Mouse (Mus musculus): ENCODE measurements around the gene Micu1. TPM values are rescaled to one million over a fixed set of nuclear protein-coding genes. Genes with fewer than 3 reads are reported as not detected.
A peak's percentile ranks its signal among the peaks of the same experiment; 100 is the strongest.

Micu1 gene
- total RNA-seq, 1 experiment from 2014 or later: 59.9 TPM

DNA sequence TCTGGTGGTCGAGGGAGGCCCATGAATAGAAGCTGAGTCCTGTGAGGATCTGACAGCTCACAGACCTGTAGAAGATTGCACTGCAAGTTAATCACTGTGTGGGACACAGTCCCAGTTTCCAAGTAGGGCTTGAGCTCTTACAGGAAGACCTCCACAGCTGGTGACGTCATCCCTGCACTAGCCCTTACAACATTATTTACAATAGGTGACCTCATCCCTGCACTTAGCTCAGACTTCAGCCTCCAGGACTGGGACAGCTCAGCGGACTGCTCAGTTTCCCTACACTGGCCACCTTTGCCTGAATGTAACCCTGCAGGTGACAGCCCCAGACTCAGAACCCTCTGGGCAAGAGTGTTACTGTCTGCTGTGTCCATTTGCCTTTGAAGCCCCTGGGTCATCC is 75.0 kb downstream of the Micu1 start:
- peak; percentile 19 for DNase-seq

DNA sequence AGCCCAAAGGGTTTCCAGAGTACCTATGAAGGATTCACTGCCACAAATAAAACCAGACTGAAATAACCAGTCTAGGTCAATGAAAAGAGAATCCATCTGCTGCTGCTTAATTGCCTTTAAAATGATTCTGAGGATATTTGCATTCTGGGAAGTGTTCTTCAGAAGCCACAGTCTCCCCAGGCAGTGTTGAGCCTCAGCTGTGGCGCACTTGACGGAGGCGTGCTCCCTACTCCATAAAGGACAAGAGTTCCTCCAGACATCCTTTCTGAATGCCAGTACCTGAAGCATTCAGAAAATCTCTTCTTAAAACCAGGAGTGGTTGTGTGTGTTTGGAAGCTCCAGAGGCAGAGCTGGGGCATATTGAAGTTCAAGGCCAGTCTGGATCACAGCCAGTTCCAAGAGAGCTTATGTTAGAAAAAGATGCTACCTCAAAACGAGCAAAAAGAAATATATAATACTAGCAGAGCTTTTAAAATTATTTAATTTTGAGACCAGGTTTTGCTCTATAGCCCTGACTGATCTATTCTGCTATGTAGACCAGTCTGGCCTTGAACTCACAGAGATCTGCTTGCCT is 75.9 kb downstream of the Micu1 start:
- DNase-seq: peak; percentile 59

DNA sequence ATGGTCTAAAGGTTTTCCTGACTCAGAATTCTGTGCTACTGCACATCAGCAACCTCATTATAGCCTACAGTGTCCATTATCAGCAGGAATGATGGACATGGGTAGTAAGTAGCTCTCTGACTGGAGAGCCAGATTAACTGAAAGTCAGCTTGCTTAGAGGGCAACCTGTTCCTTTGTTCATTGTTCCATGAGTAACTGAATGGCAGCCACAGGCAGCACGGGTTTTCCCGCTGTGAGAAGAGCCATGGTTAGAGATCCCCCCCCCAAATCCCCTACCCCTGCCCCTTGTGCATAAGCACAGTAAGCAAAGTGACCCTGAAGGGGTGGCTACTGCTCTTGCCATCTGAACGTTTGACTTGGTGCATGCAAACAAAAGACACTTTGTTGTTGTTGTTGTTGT is 78.4 kb downstream of the Micu1 start:
- DNase-seq: no peak

DNA sequence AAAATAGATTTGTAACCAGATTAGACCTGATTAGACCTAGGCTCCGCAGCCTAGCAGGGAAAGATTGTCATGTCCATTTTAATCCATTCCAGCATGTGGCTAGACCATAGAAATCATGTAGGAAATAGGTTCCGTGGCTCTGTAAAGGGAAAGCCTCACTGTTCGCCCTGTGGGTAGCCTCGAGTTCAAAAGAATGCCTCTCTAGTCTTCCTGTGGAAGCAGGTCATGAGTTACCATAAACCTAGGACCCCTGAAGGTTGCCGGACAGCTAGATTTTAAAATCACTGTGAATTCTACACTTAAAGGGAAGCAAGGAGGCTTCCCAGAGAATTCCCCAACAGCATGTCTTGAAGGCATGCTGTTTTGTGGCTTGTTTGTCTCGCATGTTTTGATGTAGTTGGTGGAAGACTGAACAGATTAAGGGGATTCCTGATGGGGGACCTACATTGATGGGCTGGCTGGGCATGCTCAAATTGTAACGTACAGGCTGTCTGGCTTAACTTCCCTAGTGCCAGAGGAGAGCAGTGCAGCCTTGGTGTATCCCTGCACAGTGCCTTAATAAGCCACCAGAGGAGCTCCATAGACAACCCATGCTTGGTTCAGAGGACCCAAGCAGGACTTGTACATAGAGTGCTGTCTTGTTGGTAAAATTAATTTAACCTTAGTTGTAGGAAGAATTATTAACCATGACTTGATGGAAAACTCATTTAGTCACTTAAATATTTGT is 79.1 kb downstream of the Micu1 start:
- DNase-seq: no peak

DNA sequence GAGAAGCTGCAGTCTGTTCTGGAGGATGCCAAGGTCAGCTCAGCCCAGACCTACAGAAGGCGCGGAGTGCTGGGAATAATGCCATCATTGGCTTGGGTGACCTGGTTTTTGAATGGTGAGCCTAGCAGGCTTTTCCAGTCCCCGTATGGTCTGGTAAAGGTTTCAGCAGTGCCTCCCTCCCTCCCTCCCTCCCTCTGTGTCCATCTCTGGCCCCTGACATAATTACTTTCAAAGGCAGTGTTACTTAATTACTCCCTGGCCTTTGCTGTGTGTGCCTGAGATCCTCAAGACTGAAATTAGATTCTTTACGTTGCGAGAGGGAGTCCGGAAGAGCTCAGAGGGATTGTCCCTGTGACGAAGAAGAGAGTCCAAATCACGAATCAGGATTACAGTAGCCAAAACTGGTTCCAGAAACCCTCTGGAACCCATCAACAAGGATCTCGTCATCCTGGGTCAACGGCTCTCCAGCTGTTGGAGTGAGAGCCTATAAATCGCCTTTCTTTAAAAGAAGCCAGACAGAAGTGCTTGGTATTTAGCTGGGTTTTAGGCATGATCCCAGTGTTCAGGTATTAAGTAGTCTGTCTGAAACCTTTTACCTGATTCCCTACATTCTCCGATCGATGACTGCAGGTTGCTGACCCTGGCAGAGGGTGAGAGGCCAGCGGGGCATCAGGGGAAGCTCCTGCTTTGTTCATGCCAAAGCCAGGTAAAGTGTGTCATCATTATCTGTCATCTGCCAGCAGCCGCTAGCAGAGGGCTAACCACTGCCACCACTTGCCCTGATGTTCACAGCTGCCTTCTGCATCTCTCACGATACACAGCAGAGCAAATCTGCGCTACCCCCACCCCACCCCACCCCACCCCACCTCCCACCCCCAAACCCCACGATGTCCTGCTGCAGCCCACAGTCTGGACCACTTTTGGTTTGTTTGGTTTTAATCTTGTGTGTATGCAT is 82.7 kb downstream of the Micu1 start:
- peak; percentile 9 for DNase-seq

DNA sequence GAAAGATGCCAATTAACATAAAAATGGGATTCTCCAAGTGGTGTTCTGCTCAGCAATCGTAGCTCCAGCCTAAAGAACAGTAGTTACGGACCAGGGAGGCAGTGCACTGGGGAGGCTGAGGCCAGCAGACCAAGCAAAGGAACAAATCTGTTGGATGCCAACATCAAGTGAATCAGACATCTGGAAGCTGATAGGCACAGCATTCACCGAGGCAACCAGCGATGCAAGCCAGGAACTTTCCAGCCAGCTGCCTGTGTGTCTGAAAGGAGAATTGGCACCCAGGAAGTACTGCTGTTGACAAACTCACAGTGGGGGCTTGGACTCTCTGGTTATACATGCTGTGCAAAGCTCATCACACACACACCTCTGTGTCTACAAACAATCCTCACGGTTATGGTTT is 84.0 kb downstream of the Micu1 start:
- peak; percentile 36 for DNase-seq

DNA sequence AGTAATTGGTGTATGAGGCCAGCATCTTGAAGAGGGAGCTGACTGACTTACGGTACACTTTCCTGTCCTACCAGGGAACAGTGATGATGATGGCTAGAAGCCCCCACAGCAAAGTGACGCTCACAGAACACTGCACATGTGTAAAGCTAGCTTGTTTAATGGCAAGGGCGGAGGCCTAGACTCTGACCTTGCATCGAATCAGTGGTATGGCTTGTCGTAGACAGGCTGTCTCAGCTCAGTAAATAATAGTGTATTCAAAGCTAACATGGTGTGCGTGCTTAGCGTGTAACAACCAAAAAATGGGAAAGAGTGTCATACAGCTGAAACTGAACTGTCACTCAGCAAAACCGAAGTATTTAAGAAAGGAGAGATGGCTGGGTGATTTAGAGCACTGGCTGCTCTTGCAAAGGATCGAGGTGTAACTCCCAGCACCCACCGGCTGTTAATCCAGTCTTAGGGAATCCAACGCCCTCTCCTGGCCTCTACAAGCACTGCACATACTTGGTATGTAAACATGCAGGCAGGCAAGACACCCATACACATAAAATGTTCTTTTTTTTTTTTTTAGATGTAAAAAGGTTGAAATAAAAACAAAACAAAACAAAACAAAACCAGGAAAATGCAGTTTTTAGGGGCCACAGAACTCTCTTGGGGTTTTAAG is 85.0 kb downstream of the Micu1 start:
- DNase-seq: peak; percentile 21

DNA sequence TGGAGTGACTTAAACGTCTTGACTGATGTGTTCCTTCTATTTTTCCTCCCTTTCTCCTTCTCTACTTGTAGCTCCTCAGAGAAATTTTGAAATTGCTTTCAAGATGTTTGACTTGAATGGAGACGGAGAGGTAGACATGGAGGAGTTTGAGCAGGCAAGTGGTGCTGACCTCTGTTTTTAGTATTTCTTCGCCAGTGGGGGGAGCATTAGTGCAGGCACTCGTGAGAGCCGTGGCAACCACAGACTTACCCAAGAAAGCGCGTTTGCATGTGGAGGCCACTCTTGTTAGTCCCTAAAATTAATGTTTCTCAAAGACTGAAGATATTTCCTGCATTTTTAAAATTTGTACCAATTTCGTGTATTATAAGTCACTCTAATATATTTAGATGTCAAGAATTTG is 85.6 kb downstream of the Micu1 start:
- DNase-seq: no peak

DNA sequence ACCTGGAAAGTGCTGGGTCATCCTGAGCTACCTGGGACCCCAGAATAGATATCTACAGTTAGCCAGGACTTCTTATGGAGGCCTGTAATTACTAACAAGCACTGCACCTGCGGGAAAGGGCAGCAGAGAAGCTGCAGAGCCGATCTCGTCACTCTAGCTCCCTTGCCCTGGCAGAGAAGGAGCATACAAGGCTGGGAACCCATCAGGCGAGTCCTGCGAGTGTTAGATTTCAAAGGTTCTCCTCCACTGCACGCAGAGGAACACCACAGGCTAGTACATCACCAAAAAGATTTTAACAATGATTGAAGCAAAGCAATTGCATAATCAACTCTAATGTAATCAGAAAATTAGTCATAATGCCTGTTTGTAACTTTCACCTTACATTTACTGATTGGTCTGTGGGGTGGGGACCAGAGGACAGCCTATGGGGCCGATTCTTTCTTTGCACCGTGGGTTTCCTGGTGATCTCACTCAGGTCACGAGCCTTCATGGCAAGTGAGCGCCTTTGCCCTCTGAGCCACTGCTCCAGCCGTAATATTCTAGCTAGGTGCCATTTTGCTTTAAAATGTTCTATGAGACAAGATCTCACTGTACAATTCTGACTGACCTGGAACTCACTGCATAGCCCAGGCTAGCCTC is 88.1 kb downstream of the Micu1 start:
- no peak for DNase-seq

DNA sequence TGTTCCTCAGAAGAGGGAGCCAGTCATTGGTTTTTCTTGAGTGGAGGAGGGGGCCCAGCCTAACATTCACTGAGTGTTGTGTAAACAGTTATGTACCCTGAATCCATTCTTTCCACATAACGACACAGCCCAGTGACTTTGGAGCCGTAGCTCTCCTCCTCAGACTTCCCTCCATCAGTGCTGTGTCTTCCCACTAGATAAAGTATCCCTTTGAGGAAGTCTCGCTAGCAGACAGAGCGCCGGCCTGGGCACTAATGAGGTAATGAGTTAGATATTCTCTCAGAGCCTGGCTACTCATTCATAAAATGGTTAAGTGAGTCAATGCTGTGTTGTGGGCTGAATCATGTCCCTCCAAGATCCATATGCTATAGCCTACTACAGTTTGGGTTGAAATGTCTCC is 89.6 kb downstream of the Micu1 start:
- DNase-seq: no peak

DNA sequence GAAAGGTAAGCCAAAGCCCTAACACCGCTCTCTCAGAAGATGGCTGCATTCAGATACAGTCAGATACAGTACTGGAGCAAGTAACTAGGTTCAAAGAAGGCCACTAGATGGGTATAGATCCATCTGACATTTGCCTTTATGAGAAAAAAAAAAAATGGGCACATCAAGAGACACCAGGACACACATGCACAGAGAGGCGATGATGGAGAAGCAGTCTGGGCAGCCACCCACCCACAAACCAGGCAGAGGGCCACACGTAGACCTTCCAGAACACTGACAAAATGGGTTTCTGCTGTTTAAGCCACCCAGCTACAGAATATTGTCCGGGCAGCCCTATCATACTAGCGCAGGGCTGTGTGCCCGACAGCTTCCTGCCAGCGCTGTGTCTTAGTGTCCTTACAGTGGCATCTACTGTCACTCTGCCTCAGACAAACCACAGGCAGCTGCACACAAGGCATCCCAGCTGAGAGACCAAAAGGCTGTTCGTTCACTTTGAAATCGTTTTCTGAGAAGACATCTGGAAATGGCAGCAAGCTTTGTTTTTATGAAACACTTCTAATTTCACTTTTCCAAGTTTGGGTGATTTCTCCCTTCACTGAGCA is 90.4 kb downstream of the Micu1 start:
- no peak for DNase-seq

DNA sequence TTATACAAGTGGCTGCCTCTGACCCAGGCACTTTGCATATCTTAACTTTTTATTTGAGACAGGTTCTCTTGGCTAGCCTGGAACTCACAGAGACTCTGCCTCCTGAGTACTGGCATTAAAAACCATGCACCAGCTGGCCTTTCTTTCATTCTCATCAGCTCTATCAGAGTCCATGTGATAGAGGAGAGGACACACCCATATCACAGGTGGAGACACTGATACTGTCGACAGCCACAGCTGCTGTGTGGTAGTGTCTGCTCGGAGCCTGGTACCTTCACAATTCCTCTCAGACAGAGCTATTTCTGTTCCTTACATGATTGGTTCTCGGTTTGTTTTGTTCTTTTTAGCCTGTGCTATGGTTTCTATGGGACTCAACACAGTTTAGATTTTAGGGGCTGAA is 91.2 kb downstream of the Micu1 start:
- no peak for DNase-seq

DNA sequence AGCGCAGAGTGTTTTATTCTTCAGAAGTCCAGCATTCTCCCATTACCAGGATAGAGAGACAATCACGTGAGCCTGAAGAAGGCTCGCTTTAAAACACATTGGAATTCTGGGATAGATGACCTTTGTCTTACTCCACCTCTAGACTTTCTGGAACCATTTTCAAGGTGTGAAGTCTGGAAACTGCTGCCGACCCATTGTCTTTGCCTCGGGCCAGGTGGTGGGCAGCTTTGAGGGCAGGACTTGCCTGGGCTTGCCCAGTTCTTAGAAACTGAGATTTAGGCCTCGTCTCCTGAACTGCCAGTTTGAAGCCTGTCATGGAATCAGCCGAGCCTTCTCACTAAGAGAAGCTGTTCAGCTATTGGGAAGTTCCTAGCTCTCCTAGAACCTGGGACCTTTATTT is 92.8 kb downstream of the Micu1 start:
- DNase-seq: no peak

DNA sequence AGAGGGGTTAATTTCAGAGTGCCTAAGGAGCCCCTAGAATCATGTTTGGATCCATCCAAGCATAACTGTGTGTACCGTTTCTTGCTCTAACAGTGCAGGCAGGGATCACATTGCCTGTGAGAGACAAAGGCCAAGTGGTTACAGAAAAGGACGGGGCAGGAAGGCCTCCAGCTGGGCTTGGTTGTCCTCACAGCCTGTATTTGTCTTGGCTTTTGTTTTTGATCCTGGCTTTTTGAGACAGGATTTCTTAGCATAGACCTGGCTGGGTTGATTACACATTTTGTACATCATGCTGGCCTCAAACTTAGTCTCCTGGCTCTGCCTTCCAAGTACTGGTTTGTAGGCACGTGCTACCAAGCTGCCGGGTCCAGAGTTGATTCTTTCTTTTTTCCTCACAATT is 93.6 kb downstream of the Micu1 start:
- no peak for DNase-seq

DNA sequence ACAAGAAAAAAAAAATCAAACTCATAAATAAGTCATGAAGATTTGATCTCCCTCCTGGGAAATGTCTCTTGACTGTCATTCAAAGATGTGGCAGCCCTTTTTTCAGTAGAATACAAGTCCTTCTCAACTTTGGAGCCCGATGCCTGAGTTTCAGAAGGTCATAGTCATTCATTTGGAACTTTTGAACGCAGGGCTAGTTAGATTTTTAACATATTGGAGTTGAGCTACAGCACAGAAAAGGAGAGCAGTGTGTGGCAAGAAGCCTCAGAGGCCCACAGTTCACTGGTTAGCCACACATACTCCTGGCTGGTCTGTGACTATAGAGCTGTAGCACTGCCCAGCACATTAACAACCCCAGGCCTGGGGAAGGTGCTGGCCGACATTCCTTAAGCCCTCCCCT is 96.1 kb downstream of the Micu1 start:
- DNase-seq: no peak

DNA sequence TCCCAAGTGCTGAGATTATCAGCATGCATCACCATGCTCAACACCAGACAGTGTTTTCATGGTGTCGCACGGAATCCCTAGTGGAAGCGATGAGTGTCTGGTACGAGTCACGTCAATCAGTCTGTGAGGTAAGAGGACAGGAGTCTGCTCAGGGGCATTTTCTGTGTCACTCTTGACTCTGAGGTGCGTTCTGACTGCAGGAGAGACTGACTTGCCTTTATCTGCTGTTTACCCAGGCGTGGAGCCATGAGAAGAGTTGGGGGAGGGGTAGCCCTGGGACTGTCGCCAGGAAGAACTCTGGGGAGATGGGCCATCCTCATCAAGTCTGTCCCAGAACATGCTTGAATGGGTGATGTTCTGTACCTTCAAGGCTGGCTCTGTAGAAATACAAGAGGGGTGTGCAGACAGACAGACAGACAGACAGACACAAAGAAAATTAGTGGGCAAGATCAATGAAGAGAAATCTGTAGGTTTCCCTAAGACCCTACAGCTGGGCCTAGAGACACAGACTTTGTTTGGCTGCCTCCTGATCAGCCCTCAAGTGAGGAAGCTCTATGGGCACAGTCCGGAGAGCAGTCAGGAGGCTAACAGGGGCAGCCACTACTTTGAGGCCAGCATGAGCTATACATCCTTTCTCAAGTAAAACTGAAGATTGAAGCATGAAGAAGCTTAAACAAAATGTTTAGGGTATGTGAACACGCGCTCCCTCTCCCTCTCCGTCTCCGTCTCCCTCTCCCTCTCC is 97.2 kb downstream of the Micu1 start:
- DNase-seq: peak; percentile 30

DNA sequence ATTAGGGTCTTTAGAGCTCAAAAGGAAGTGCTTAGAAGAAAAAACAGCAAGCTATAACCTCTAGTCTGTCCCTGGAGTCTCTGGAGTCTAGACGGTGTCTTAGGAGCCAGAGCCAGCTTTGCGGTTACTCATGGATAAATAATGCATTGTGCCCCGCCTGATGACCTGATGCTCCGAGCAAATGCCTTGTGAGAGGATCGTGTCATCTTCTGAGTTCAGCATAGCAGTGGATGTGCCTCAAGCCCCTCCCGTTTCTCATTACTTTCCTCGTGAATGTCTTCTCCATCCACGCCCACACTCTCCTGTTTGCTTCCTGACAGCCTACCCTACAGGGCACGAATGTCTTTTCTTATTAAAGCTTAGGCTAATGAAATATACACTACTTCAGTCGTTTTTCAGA is 97.9 kb downstream of the Micu1 start:
- DNase-seq: no peak

DNA sequence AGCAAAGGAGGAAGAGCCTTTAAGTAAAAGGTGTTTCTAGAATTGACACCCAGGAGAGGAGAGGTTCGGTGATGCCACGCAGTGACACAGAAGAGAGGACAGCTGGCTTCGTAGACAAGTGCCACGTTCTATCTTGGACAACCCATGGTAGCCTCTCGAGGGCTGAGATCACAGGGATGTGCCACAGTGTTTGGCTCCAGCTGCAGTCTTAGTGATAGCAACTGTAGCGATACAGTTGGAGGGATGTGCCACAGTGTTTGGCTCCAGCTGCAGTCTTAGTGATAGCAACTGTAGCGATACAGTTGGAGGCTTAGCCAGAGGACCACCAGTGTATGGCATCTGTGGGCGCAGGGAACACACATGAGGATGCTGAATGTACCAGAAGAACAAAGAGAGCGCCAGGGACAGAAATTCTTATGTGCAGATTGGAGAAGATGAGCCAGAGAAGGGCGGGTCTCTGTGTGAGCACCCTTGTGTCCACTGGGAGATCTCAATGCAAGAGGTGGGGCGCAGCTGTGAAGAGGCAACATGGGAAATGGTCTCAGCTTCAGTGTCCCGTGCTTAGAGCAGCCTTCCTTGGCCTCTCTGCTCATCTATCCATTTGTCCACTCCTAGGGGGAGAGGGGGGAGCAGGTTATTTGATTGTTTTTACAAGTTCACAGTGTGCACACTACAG is 98.7 kb downstream of the Micu1 start:
- DNase-seq: no peak

DNA sequence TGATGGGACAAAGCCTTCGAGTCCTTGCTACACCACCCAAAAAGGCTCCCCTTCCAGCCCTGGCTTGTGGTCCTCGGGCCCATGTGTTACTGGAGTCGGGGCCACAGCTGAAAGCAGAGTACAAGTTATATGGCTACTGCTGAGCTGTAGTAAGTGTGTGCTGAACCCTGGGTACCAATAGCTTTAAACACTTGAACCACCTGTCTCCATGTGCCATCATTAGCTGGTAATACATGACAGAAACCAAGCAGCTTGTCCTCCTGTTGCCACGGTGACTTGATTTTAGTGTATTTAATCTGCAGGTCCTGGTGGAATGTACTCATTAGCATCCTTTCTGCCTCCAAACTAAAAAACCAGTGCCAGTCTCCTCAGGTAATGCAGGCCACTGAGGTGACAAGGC is 106.4 kb downstream of the Micu1 start:
- DNase-seq: no peak

DNA sequence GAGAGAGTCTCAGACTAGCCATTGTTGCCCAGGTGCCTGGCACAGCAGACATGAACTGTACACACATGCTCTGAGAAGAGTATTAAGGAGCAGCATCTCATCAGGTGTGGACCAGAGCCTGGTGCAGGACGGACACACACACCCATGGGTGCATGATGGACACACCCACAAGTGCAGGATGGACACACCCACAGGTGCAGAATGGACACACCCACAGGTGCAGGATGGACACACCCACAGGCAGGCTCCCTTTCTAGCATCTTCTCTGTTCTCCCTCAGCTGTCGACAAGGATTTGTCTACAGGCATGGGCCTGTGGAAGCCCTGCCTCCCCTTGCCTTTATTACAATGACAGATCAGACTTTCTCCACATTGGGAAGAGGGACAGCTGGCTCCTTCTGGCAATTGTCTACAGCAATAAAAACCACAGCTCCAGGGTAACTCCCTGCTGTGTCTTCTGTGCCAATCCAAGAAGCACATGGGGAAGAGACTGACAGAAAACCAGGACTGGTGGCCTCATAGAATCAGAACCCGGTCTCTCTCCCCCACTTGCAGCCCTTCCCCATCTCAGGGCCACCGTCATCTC is 107.8 kb downstream of the Micu1 start:
- no peak for DNase-seq
